Mouse (Mus musculus): ENCODE data around the gene Ddx17. TPM values are rescaled to one million over a fixed set of nuclear protein-coding genes. Genes with fewer than 3 reads are reported as not detected.
A peak's percentile ranks its signal among the peaks of the same experiment; 100 is the strongest.

Ddx17 gene
- polyA plus RNA-seq, 1 experiment = 554 TPM

DNA sequence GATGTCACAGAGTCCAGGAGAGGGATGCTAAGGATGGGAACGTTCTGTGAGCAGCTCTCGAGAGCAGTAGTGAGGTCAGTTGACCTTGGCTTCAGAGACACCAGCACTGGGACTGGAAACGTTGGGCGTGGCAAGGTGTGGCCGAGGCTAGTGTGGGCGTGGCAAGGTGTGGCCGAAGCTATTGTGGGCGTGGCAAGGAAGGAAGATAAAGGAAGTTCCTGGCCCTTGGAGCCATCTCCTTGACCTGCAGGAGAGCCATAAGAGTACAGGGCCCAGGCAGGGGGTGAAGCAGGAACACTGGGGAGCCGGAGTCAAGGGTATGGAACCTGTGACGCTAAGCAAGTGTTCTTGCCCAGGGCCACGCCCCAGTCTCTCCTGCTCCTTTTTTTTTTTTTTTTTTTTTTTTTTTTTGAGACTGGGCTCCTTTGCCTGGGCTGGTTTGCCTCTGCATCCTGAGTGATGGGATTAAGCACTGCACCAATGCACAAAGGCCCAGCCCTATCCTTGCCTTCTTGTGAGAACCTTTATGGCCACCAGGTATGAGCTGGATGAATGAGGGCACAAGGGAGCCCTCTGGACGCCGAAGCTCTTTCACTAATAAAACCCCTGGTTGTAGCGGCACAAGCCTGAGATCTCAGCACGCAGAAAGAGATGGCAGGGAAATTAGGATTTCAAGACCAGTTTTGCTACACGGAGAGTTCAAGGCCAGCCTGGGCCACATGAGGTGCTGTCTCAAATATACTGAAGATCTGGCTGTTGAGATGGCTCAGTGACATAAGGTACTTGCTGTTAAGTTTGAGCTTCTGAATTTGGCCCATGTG is 26.9 kb downstream of the Ddx17 start:
- Histone ChIP-seq H3K4me3 (ENCODE audit: control insufficient read depth, insufficient read depth, low read length) (no peak overlapping the region), H3K27me3 (ENCODE audit: control insufficient read depth, insufficient read depth, low read length) (peaks cover 7% of the 10 kb centered on the region; the same call in 1 of the 2 replicates), H3K4me1 (replicated peaks; ENCODE audit: control insufficient read depth, insufficient read depth, low read length) (peaks cover 10% of the 10 kb centered on the region), H3K36me3 (ENCODE audit: control insufficient read depth, insufficient read depth, low read length) (no peaks in the 10 kb centered on the region), H3K27ac (ENCODE audit: control insufficient read depth, insufficient read depth, low read length) (no peak overlapping the region)
- TF ChIP-seq CTCF (IDR thresholded peaks at IDR 0.05; ENCODE audit: borderline replicate concordance, control insufficient read depth, extremely low read depth, insufficient read depth, low read length, poor library complexity) = no peak
- TF ChIP-seq POLR2A (IDR thresholded peaks at IDR 0.05; ENCODE audit: control insufficient read depth, extremely low read depth, insufficient read depth, low read length, poor library complexity) = no peak
- WGBS = 76% methylated on average over 16 of the region's 16 CpGs
- DNase-seq = no peak

DNA sequence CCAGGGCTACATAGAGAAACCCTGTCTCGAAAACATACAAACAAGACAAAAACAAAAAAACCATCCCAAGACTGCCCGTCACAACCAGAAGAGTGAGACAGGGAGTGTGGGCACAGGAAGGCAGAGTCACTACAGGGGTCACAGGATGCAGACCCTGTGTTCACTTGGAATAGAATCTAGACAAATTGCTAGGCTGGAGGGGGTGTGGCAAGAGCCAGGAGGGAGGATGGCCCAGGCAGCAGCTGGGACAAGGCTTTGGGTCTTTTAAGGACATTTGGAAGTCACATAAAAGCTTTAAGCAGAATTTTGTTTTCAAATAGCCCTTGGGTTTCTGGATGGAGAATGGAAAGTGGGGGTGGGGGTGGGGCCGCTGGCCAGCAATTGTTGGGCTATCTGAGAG is 28.0 kb downstream of the Ddx17 start:
- 95% methylated on average over 3 of the region's 3 CpGs for WGBS
- H3K27ac ChIP-seq (ENCODE audit: control insufficient read depth, insufficient read depth, low read length) = no peak overlapping the region
- H3K4me1 ChIP-seq (replicated peaks; ENCODE audit: control insufficient read depth, insufficient read depth, low read length) = peaks cover 14% of the 10 kb centered on the region
- no peaks in the 10 kb centered on the region for H3K36me3 ChIP-seq (ENCODE audit: control insufficient read depth, insufficient read depth, low read length)
- DNase-seq = no peak
- TF ChIP-seq POLR2A (IDR thresholded peaks at IDR 0.05; ENCODE audit: control insufficient read depth, extremely low read depth, insufficient read depth, low read length, poor library complexity) = no peak
- no peak for TF ChIP-seq CTCF (IDR thresholded peaks at IDR 0.05; ENCODE audit: borderline replicate concordance, control insufficient read depth, extremely low read depth, insufficient read depth, low read length, poor library complexity)
- H3K27me3 ChIP-seq (ENCODE audit: control insufficient read depth, insufficient read depth, low read length) = peaks cover 7% of the 10 kb centered on the region; the same call in 1 of the 2 replicates
- H3K4me3 ChIP-seq (ENCODE audit: control insufficient read depth, insufficient read depth, low read length) = no peak overlapping the region

DNA sequence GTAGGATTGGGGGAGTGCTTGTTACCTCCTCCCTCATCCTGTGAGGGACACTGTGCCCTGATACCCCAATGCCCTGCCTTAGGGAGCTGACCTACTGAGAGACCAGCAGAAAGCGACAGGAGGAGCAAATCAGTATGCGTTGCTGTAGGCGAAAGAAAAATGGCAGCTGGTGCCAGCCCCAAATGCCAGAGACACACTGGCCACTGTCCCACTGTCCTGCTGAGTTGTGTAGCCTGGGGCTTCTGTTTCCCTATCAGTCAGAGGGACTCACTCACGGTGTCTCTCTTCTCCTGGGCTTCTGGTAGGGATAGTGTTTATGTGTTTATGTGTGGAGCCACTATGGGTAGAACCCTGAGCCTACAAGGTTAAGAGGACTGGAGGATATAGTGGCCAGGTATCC is 28.8 kb downstream of the Ddx17 start:
- H3K27me3 ChIP-seq (ENCODE audit: control insufficient read depth, insufficient read depth, low read length) = peaks cover 7% of the 10 kb centered on the region; the same call in 1 of the 2 replicates
- DNase-seq = no peak
- no peak overlapping the region for H3K27ac ChIP-seq (ENCODE audit: control insufficient read depth, insufficient read depth, low read length)
- no peak overlapping the region for H3K4me3 ChIP-seq (ENCODE audit: control insufficient read depth, insufficient read depth, low read length)
- 89% methylated on average over 4 of the region's 4 CpGs for WGBS
- TF ChIP-seq POLR2A (IDR thresholded peaks at IDR 0.05; ENCODE audit: control insufficient read depth, extremely low read depth, insufficient read depth, low read length, poor library complexity) (no peak), CTCF (IDR thresholded peaks at IDR 0.05; ENCODE audit: borderline replicate concordance, control insufficient read depth, extremely low read depth, insufficient read depth, low read length, poor library complexity) (no peak)
- peaks cover 14% of the 10 kb centered on the region for H3K4me1 ChIP-seq (replicated peaks; ENCODE audit: control insufficient read depth, insufficient read depth, low read length)
- H3K36me3 ChIP-seq (ENCODE audit: control insufficient read depth, insufficient read depth, low read length) = no peaks in the 10 kb centered on the region

DNA sequence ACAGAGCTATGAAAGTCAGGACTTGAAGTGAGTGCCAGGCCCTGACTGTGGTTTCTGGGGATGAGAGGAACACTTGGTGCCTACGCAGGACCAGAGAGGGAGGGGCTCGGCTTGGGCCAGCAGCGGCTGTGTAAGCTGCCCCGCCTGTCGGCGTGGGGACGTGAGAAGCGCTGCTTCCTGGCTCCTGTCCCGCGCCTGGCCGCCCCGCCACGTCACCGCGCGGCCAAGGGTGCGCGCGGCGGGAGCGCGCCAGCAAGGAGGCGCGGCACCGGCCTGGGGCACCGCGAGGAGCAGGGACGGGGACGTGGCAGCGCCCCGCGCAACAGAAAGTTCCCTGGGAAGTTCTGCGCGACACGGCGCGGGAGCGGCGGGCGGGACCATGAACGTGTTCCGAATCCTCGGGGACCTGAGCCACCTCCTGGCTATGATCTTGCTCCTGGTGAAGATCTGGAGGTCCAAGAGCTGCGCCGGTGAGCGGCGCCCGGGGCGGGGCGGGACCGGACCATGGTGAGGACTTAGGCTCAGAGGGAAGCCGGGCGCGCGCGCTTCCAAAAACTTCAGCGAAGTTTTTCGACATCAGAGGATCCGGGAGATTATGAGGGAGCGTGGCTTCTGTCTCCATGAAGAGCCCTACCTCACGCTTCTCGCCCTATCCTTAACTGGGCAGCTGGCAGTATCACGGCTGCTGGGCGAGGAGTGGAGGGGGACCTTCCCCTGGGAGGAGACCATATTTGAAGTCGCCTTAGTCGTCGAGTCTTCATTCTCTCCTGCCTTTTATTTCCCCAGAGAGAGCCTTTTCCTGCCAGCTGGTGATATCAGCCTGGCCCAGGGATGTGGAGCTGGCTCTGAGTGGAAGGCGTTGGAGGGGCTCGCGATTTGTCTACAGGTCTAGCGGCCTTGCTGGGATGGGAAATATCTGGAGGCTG is 30.1 kb downstream of the Ddx17 start, which contains the start of gene Kdelr3:
Gene Kdelr3, plus strand, starts transcription at position 241 of the 926 bp plus-strand sequence.
- WGBS = 4% methylated on average over 71 of the region's 71 CpGs

DNA sequence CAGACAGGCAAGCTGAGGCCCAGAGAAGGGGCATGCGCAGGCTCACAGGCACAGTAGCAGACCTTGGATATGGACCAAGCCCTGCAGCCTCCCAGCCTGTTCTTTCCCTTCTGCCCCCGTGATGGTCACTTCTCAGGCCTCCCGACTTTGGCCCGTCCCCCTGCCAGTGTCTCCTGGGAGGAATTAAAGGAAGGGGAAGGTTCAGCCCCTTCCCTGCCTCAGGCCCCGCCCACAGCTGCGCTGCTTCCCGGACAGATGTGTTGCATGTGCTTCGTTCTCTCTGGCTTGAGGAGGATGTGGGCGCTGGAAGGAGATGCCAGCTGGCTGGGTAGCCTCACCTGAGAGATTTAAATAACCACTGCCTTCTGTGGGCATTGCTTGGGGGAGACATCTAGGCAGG is 32.6 kb downstream of the Ddx17 start:
- peaks cover 23% of the 10 kb centered on the region for H3K4me1 ChIP-seq (replicated peaks; ENCODE audit: control insufficient read depth, insufficient read depth, low read length)
- WGBS = 12% methylated on average over 9 of the region's 9 CpGs
- H3K4me3 ChIP-seq (ENCODE audit: control insufficient read depth, insufficient read depth, low read length) = no peak overlapping the region
- no peak for TF ChIP-seq POLR2A (IDR thresholded peaks at IDR 0.05; ENCODE audit: control insufficient read depth, extremely low read depth, insufficient read depth, low read length, poor library complexity)
- peaks cover 23% of the 10 kb centered on the region for H3K27me3 ChIP-seq (ENCODE audit: control insufficient read depth, insufficient read depth, low read length)
- peak; percentile 14 for DNase-seq
- H3K27ac ChIP-seq (ENCODE audit: control insufficient read depth, insufficient read depth, low read length) = no peak overlapping the region
- no peaks in the 10 kb centered on the region for H3K36me3 ChIP-seq (ENCODE audit: control insufficient read depth, insufficient read depth, low read length)

More for the DNA sequence above, 30.1 kb downstream of the Ddx17 start, which contains the start of gene Kdelr3:
- Histone ChIP-seq H3K4me3 (ENCODE audit: control insufficient read depth, insufficient read depth, low read length) (peak within 1 kb of the TSS; percentile 33), H3K27me3 (ENCODE audit: control insufficient read depth, insufficient read depth, low read length) (peaks cover 9% of the 10 kb centered on the region; the same call in 1 of the 2 replicates), H3K4me1 (replicated peaks; ENCODE audit: control insufficient read depth, insufficient read depth, low read length) (peaks cover 19% of the 10 kb centered on the region), H3K36me3 (ENCODE audit: control insufficient read depth, insufficient read depth, low read length) (no peaks in the 10 kb centered on the region), H3K27ac (ENCODE audit: control insufficient read depth, insufficient read depth, low read length) (no peak within 1 kb of the TSS)
- no peak for TF ChIP-seq POLR2A (IDR thresholded peaks at IDR 0.05; ENCODE audit: control insufficient read depth, extremely low read depth, insufficient read depth, low read length, poor library complexity)
- TF ChIP-seq CTCF (IDR thresholded peaks at IDR 0.05; ENCODE audit: borderline replicate concordance, control insufficient read depth, extremely low read depth, insufficient read depth, low read length, poor library complexity) = 0 out of 2 replicates have a peak, but pooled peaks have one; percentile 17
- peak; percentile 12 for DNase-seq

Data from thymus, adult 2 months (tissue).